Mouse (Mus musculus) heart, embryonic 16.5 days (tissue): Measurements from ENCODE around the gene Vsir. TPM values are rescaled to one million over a fixed set of nuclear protein-coding genes. Genes with fewer than 3 reads are reported as not detected.

Experiments
- ATAC-seq: fragments of 200-750 bp; cut with Nextera tagmentation; replicated peaks from 2 replicates; pipeline ENCODE4 v1.8.0; 2017; ENCODE audit warnings: moderate number of reproducible peaks; ENCODE audit not compliant: insufficient read depth, low FRiP score; ENCODE audit errors: extremely low read depth
- H3K27ac ChIP-seq: fragments of 300-500 bp; sonication (generic); 2 replicates; pipeline ENCODE4 v1.5.1; 2014; ENCODE audit warnings: mild to moderate bottlenecking, low read length, control low read depth, moderate library complexity
- H3K27me3 ChIP-seq: fragments of 300-500 bp; sonication (generic); 2 replicates; pipeline ENCODE4 v1.6.1; 2014; ENCODE audit warnings: low read length, mixed read lengths; ENCODE audit not compliant: control insufficient read depth, insufficient read depth
- H3K36me3 ChIP-seq: fragments of 300-500 bp; sonication (generic); 2 replicates; pipeline ENCODE4 v1.6.1; 2014; ENCODE audit not compliant: control insufficient read depth, insufficient read depth
- H3K4me1 ChIP-seq: fragments of 300-500 bp; sonication (generic); 2 replicates; pipeline ENCODE4 v1.6.1; 2014; ENCODE audit warnings: low read length, mixed read lengths; ENCODE audit not compliant: control insufficient read depth, insufficient read depth
- H3K4me2 ChIP-seq: fragments of 300-500 bp; sonication (generic); 2 replicates; pipeline ENCODE4 v1.6.1; 2014; ENCODE audit warnings: low read depth, mild to moderate bottlenecking, control low read depth, low read length
- H3K4me3 ChIP-seq: fragments of 300-500 bp; sonication (generic); 2 replicates; pipeline ENCODE4 v1.5.1; 2014; ENCODE audit warnings: mild to moderate bottlenecking, control low read depth, low read length
- H3K9ac ChIP-seq: fragments of 300-500 bp; sonication (generic); 2 replicates; pipeline ENCODE4 v1.6.1; 2014; ENCODE audit warnings: low read length, control low read depth
- H3K9me3 ChIP-seq: fragments of 300-500 bp; sonication (generic); replicated peaks from 2 replicates; pipeline ENCODE4 v1.6.1; 2016; ENCODE audit warnings: low read length; ENCODE audit not compliant: control insufficient read depth
- WGBS: fragments of 180-500 bp; shearing (Covaris S2); extraction: QIAGEN DNeasy Blood & Tissue Kit; methylation state at CpG from one replicate; pipeline ENCODE4 v1.1.7; 2014; 5-methylcytosine and 5-hydroxymethylcytosine counted together
- polyA plus RNA-seq: library from polyadenylated mRNA; unstranded; fragments of >200 nt; fragmentation: Nextera tagmentation; extraction: Ambion mirVana; gene quantifications from 2 replicates; pipeline ENCODE4 v1.2.1, GENCODE M21; 2015

Vsir gene
- polyA plus RNA-seq, 1 experiment from 2014 or later: 3.3 TPM

DNA sequence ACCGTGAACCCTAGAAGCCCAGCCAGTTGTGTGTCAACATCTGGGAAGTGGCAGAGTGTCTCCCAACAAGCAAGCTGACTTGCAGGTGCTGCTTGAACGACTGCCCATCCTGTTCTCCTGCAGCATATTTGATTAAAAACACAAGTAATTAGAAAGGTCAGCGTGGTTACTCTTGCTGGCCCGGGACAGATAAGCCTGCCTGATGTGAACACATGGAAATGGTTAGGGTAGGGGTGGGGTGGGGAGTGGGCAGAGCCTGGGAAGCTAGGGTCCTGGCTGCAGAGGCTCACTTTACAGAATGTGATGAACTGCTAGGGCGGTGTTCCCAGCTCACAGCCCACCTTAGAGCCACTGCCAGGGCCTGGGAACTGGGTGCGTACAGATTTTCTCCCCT is 26.9 kb downstream of the Vsir start:
- 43% methylated on average over 6 of the region's 6 CpGs for WGBS
- no peak overlapping the region for H3K9ac ChIP-seq

GRCm38 (mm10) chr10:60373937-60374578 is 27.4 kb downstream of the Vsir start:
- Histone ChIP-seq H3K36me3 (no peaks in the 10 kb centered on the region), H3K4me3 (no peak overlapping the region), H3K4me1 (peaks cover 8% of the 10 kb centered on the region), H3K9me3 (no peaks in the 10 kb centered on the region), H3K4me2 (no peak overlapping the region), H3K9ac (no peak overlapping the region), H3K27me3 (no peaks in the 10 kb centered on the region), H3K27ac (peak overlapping the region; percentile 37)
- peak; percentile 68; the same call in 1 of the 2 replicates for ATAC-seq
- 52% methylated on average over 8 of the region's 8 CpGs for WGBS

More for the DNA sequence above, 26.9 kb downstream of the Vsir start:
- Histone ChIP-seq H3K4me3 (no peak overlapping the region), H3K9me3 (no peaks in the 10 kb centered on the region), H3K4me1 (peaks cover 8% of the 10 kb centered on the region), H3K27ac (peak overlapping the region; percentile 37), H3K36me3 (no peaks in the 10 kb centered on the region), H3K4me2 (no peak overlapping the region), H3K27me3 (no peaks in the 10 kb centered on the region)
- no peak for ATAC-seq

DNA sequence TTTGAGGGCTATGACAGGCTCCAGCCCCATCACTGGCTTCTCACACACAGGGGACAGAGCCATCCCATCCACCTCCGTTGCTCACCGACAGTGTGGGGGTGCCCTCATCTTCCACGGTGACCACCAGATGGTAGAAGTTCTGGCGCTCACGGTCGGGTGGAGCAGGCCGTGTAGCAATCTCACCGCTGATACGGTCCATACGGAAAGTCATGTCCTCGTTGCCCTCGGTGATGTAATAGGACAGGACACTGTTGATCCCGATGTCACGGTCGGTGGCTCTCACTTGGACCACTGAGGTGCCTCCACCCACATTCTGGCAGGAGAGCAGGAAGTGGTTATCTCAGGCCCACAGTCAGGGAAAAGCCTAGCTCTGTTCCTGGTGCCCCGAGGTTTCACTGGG is 30.1 kb downstream of the Vsir start:
- ATAC-seq: no peak
- H3K4me3 ChIP-seq: no peak overlapping the region
- no peak overlapping the region for H3K27ac ChIP-seq
- peaks cover 5% of the 10 kb centered on the region for H3K4me1 ChIP-seq
- H3K27me3 ChIP-seq: no peaks in the 10 kb centered on the region
- 81% methylated on average over 16 of the region's 16 CpGs for WGBS
- H3K9ac ChIP-seq: no peak overlapping the region
- H3K4me2 ChIP-seq: no peak overlapping the region
- H3K36me3 ChIP-seq: no peaks in the 10 kb centered on the region
- H3K9me3 ChIP-seq: no peaks in the 10 kb centered on the region

DNA sequence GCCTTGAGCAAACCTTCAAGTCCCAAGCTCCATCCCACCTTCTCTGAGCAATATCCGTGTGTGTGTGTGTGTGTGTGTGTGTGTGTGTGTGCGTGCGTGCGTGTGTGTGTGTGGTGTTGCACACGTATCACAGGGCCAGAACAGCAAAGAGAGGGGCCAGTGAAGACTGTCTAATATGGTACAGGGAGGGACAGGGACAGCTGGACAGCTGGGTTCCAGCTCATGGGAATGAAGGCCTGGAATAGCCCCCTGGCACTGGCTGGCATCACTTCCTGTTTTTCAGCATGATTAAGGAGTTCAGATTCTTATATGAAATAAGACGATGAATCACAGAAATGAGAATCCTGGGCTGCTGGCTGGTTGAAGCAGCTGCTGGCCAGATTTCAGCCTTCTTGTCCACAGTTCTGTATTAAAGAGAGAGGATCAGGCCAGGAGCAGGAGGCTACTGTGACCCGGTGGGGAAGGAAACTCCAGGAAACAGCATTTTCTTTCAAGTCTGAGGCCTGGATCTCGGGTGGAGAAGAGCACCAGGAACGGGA is 32.8 kb downstream of the Vsir start:
- H3K36me3 ChIP-seq: no peaks in the 10 kb centered on the region
- no peaks in the 10 kb centered on the region for H3K9me3 ChIP-seq
- no peak overlapping the region for H3K9ac ChIP-seq
- H3K27me3 ChIP-seq: no peaks in the 10 kb centered on the region
- ATAC-seq: no peak
- 65% methylated on average over 9 of the region's 9 CpGs for WGBS
- H3K4me3 ChIP-seq: no peak overlapping the region
- H3K4me1 ChIP-seq: peaks cover 4% of the 10 kb centered on the region; the same call in 1 of the 2 replicates
- no peak overlapping the region for H3K4me2 ChIP-seq
- H3K27ac ChIP-seq: peak overlapping the region; percentile 23; the same call in 1 of the 2 replicates

DNA sequence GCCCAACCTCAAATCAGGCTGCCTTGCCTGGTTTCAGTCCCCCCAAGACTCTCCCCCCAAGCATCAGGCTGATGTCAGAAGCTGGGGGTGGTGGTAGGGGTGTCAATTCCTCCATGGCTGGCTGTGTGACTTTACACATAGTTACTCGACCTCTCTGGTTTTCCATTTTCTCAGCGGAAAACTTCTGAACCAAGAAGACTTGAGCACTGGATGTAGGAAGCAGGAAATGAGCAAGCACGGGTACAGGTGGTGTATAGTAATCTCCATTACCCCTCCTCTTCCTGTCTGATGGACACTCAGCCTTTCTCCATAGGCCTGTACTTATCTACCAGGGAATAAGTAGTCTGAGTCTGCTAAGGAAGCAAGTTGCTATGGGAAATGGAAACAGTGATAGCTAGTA is 33.6 kb downstream of the Vsir start:
- Histone ChIP-seq H3K9ac (no peak overlapping the region), H3K27ac (peak overlapping the region; percentile 23), H3K4me3 (no peak overlapping the region), H3K9me3 (no peaks in the 10 kb centered on the region), H3K27me3 (no peaks in the 10 kb centered on the region), H3K4me2 (no peak overlapping the region), H3K36me3 (no peaks in the 10 kb centered on the region), H3K4me1 (peaks cover 4% of the 10 kb centered on the region; the same call in 1 of the 2 replicates)
- WGBS: 49% methylated on average over 3 of the region's 3 CpGs
- no peak; the same call in 1 of the 2 replicates for ATAC-seq

- no peak; the same call in 1 of the 2 replicates for ATAC-seq
- WGBS: 58% methylated on average over 10 of the region's 10 CpGs
Measured at GRCm38 (mm10) chr10:60381142-60381925, 34.7 kb downstream of the Vsir start.

DNA sequence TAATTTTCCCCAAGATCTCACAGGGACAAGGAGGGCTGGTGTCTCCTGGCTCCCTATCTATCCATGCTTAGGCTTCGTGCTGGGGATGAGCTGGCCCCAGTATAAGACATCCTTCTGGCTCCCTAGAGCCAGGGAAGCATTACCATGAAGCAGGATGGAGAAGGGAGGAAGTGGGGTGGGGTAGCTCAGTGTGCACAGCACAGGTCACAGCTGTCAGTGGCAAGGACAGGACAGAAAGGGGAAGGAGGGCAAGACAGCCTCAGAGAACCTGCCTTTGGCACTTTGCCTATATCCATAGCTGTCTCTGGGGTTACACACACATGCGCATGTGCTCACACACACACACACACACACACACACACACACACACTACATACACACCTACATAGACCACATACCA is 41.7 kb downstream of the Vsir start:
- ATAC-seq: no peak
- H3K4me3 ChIP-seq: no peak overlapping the region
- H3K9ac ChIP-seq: no peak overlapping the region
- H3K27me3 ChIP-seq: no peaks in the 10 kb centered on the region
- 69% methylated on average over 2 of the region's 2 CpGs for WGBS
- no peaks in the 10 kb centered on the region for H3K36me3 ChIP-seq
- no peak overlapping the region for H3K4me2 ChIP-seq
- H3K9me3 ChIP-seq: no peaks in the 10 kb centered on the region; the same call in 1 of the 2 replicates
- peaks cover 18% of the 10 kb centered on the region for H3K4me1 ChIP-seq
- H3K27ac ChIP-seq: no peak overlapping the region

More at GRCm38 (mm10) chr10:60381142-60381925, 34.7 kb downstream of the Vsir start:
- no peaks in the 10 kb centered on the region for H3K9me3 ChIP-seq
- H3K27ac ChIP-seq: peak overlapping the region; percentile 52; the same call in 1 of the 2 replicates
- H3K27me3 ChIP-seq: no peaks in the 10 kb centered on the region
- no peak overlapping the region for H3K4me2 ChIP-seq
- no peaks in the 10 kb centered on the region for H3K36me3 ChIP-seq
- H3K4me3 ChIP-seq: no peak overlapping the region
- peaks cover 4% of the 10 kb centered on the region; the same call in 1 of the 2 replicates for H3K4me1 ChIP-seq
- H3K9ac ChIP-seq: no peak overlapping the region

DNA sequence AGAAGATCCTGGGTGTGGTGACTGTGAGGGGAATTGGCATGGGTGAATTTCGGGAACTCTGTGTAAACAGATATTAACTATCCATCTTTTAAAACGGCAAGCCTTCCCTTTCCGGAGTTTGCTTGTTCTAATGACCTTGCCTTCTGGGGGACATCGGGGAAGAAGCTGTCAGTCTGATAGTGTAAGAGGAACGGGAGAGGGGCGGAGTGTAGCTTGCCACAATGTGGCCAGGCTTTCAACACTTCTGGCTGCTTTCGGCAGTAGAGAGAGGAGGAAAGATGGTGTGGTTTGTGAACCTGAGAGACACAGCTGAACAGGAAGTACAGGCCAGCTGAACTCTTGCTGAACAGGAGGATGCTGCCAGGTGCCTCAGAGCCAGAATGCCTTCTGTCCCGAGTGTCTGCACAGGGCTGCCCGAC is 42.8 kb downstream of the Vsir start:
- H3K4me3 ChIP-seq: no peak overlapping the region
- WGBS: 7% methylated on average over 9 of the region's 9 CpGs
- H3K4me2 ChIP-seq: peak overlapping the region; percentile 44
- no peaks in the 10 kb centered on the region; the same call in 1 of the 2 replicates for H3K9me3 ChIP-seq
- peak overlapping the region; percentile 58; the same call in 1 of the 2 replicates for H3K27ac ChIP-seq
- peak; percentile 47; the same call in 1 of the 2 replicates for ATAC-seq
- H3K9ac ChIP-seq: no peak overlapping the region
- peaks cover 18% of the 10 kb centered on the region for H3K4me1 ChIP-seq
- no peaks in the 10 kb centered on the region for H3K36me3 ChIP-seq
- no peaks in the 10 kb centered on the region for H3K27me3 ChIP-seq
